Mouse (Mus musculus) hindbrain, postnatal 0 days (tissue): ENCODE measurements at regions not wholly inside any gene's neighbourhood (a gene's known extent, or its start where the extent isn't known, plus 50 kb on each side); places are given as distances from the start of the nearest gene placed in this dataset.

Experiments used
- ATAC-seq: fragments of 200-750 bp; cut with Nextera tagmentation; 2 replicates; pipeline ENCODE4 v1.8.0; 2017; ENCODE audit warnings: mild to moderate bottlenecking, moderate TSS enrichment, moderate library complexity
- DNase-seq: peaks from one replicate; pipeline ENCODE4 v3.0.0-alpha.2; 2015; ENCODE audit warnings: low spot score
- H3K27ac ChIP-seq: fragments of 300-500 bp; sonication (generic); 2 replicates; pipeline ENCODE4 v1.5.1; 2014; ENCODE audit warnings: mild to moderate bottlenecking
- H3K27me3 ChIP-seq: fragments of 300-500 bp; sonication (generic); 2 replicates; pipeline ENCODE4 v1.6.1; 2014; ENCODE audit warnings: low read length, mixed read lengths; ENCODE audit not compliant: insufficient read depth
- H3K36me3 ChIP-seq: fragments of 300-500 bp; sonication (generic); 2 replicates; pipeline ENCODE4 v1.6.1; 2014; ENCODE audit warnings: low read length, mixed read lengths; ENCODE audit not compliant: insufficient read depth
- H3K4me1 ChIP-seq: fragments of 300-500 bp; sonication (generic); 2 replicates; pipeline ENCODE4 v1.6.1; 2014; ENCODE audit warnings: antibody characterized with exemption, low read length, mixed read lengths; ENCODE audit not compliant: insufficient read depth
- H3K4me2 ChIP-seq: fragments of 300-500 bp; sonication (generic); 2 replicates; pipeline ENCODE4 v1.6.1; 2014; ENCODE audit warnings: low read depth, mild to moderate bottlenecking, low read length, moderate library complexity, mixed read lengths
- H3K4me3 ChIP-seq: fragments of 300-500 bp; sonication (generic); 2 replicates; pipeline ENCODE4 v1.5.1; 2014; ENCODE audit warnings: low read length
- H3K9ac ChIP-seq: fragments of 300-500 bp; sonication (generic); replicated peaks from 2 replicates; pipeline ENCODE4 v1.6.1; 2014; ENCODE audit warnings: mild to moderate bottlenecking, low read length, moderate library complexity, mixed read lengths
- H3K9me3 ChIP-seq: fragments of 300-500 bp; sonication (generic); 2 replicates; pipeline ENCODE4 v1.6.1; 2016; ENCODE audit warnings: low read length, mixed read lengths
- CTCF ChIP-seq: IDR thresholded peaks from 2 replicates; pipeline ENCODE4 v1.5.1; 2016; ENCODE audit warnings: antibody characterized with exemption, control low read depth, low read depth
- WGBS: fragments of 180-500 bp; shearing (Covaris S2); extraction: QIAGEN DNeasy Blood & Tissue Kit; methylation state at CpG from one replicate; pipeline ENCODE4 v1.1.7; 2014; 5-methylcytosine and 5-hydroxymethylcytosine counted together

DNA sequence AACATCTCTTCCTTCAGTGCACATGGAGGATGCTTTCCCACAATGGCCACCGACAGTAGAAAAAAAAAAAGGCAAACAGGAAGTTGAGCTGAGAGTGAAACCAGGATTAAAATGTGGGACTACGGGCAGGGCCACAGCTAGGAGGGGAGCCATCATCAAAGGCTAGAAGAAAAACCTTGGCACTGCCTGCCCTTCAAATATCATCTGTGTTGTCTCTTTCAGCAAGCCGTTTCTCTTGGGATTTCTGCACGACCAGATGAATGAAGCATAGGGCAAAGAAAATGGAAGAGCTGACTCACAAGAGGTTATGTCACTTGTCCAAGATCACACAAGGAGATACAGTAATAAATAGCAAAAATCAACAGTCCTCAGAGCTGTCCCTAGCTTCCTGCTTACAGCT lies 161.1 kb upstream of the Fn1 start:
- 84% methylated on average over 4 of the region's 4 CpGs for WGBS
- H3K4me3 ChIP-seq, result no peak overlapping the region
- no peak overlapping the region for H3K27ac ChIP-seq
- no peak overlapping the region for H3K9ac ChIP-seq
- H3K27me3 ChIP-seq, result no peaks in the 10 kb centered on the region
- ATAC-seq (no peak), DNase-seq (no peak)
- H3K4me1 ChIP-seq, result no peaks in the 10 kb centered on the region
- no peaks in the 10 kb centered on the region for H3K9me3 ChIP-seq
- H3K4me2 ChIP-seq, result no peak overlapping the region
- H3K36me3 ChIP-seq, result no peaks in the 10 kb centered on the region
- no peak for TF ChIP-seq CTCF

- Histone ChIP-seq H3K4me1 (no peaks in the 10 kb centered on the region), H3K9ac (no peak overlapping the region), H3K36me3 (no peaks in the 10 kb centered on the region), H3K4me3 (no peak overlapping the region), H3K4me2 (no peak overlapping the region), H3K27ac (no peak overlapping the region), H3K27me3 (no peaks in the 10 kb centered on the region), H3K9me3 (no peaks in the 10 kb centered on the region)
- 92% methylated on average over 11 of the region's 11 CpGs for WGBS
- ATAC-seq, result no peak
- no peak for DNase-seq
- TF ChIP-seq CTCF, result no peak
These were observed 159.2 kb upstream of the Fn1 start for GRCm38 (mm10) chr1:71812171-71812695.

- TF ChIP-seq CTCF, result no peak
- Histone ChIP-seq H3K36me3 (no peaks in the 10 kb centered on the region), H3K9ac (no peak overlapping the region), H3K4me1 (no peaks in the 10 kb centered on the region), H3K4me2 (no peak overlapping the region), H3K4me3 (no peak overlapping the region), H3K9me3 (no peaks in the 10 kb centered on the region), H3K27me3 (no peaks in the 10 kb centered on the region), H3K27ac (no peak overlapping the region)
- WGBS, result 93% methylated on average over 11 of the region's 11 CpGs
- ATAC-seq (no peak), DNase-seq (no peak)
These were observed 158.3 kb upstream of the Fn1 start for GRCm38 (mm10) chr1:71811196-71811788.

- 68% methylated on average over 1 of the region's 1 CpGs for WGBS
- ATAC-seq (no peak), DNase-seq (no peak)
- Histone ChIP-seq H3K4me1 (no peaks in the 10 kb centered on the region), H3K27ac (no peak overlapping the region), H3K4me2 (no peak overlapping the region), H3K27me3 (no peaks in the 10 kb centered on the region), H3K4me3 (no peak overlapping the region), H3K9me3 (no peaks in the 10 kb centered on the region), H3K36me3 (no peaks in the 10 kb centered on the region), H3K9ac (no peak overlapping the region)
- no peak for TF ChIP-seq CTCF
These were observed 155.0 kb upstream of the Fn1 start for GRCm38 (mm10) chr1:71808005-71808404.

GRCm38 (mm10) chr1:71807586-71807985 lies 154.6 kb upstream of the Fn1 start:
- Histone ChIP-seq H3K4me3 (no peak overlapping the region), H3K36me3 (no peaks in the 10 kb centered on the region), H3K27me3 (no peaks in the 10 kb centered on the region), H3K27ac (no peak overlapping the region), H3K4me2 (no peak overlapping the region), H3K9me3 (no peaks in the 10 kb centered on the region), H3K9ac (no peak overlapping the region), H3K4me1 (no peaks in the 10 kb centered on the region)
- ATAC-seq, result no peak
- peak; percentile 4 for DNase-seq
- WGBS, result 64% methylated on average over 4 of the region's 4 CpGs
- TF ChIP-seq CTCF, result no peak

- DNase-seq, result no peak
- no peak for ATAC-seq
- Histone ChIP-seq H3K27me3 (no peaks in the 10 kb centered on the region), H3K36me3 (no peaks in the 10 kb centered on the region), H3K4me2 (no peak overlapping the region), H3K27ac (no peak overlapping the region), H3K4me1 (no peaks in the 10 kb centered on the region), H3K9me3 (no peaks in the 10 kb centered on the region), H3K4me3 (no peak overlapping the region), H3K9ac (no peak overlapping the region)
- 68% methylated on average over 9 of the region's 9 CpGs for WGBS
- no peak for TF ChIP-seq CTCF
These were observed 148.5 kb upstream of the Fn1 start for GRCm38 (mm10) chr1:71801283-71802066.

- no peak overlapping the region for H3K4me3 ChIP-seq
- no peaks in the 10 kb centered on the region for H3K9me3 ChIP-seq
- DNase-seq (peak; percentile 38), ATAC-seq (no peak)
- no peaks in the 10 kb centered on the region for H3K36me3 ChIP-seq
- H3K9ac ChIP-seq, result no peak overlapping the region
- H3K27me3 ChIP-seq, result no peaks in the 10 kb centered on the region
- H3K4me2 ChIP-seq, result no peak overlapping the region
- H3K27ac ChIP-seq, result no peak overlapping the region
- no peak for TF ChIP-seq CTCF
- 51% methylated on average over 2 of the region's 2 CpGs for WGBS
- no peaks in the 10 kb centered on the region for H3K4me1 ChIP-seq
These were observed 147.6 kb upstream of the Fn1 start for GRCm38 (mm10) chr1:71800581-71800980.
